Mouse (Mus musculus) small intestine, adult 2 months (tissue): Measurements from ENCODE around the gene Rnf39.

ENCODE experiments used
- CTCF ChIP-seq: fragments of 200-500 bp; IDR thresholded peaks from 2 replicates; pipeline ENCODE4 v1.5.1; 2012; ENCODE audit warnings: low read depth, mild to moderate bottlenecking, control low read depth, inconsistent platforms, low read length, moderate library complexity, mixed read lengths; ENCODE audit not compliant: insufficient replicate concordance, insufficient read length; ENCODE audit errors: extremely low read depth
- POLR2A ChIP-seq: fragments of 200-500 bp; IDR thresholded peaks from 2 replicates; pipeline ENCODE4 v1.6.1; 2012; ENCODE audit warnings: low read depth, mild to moderate bottlenecking, control low read depth, inconsistent platforms, low read length, moderate library complexity

DNA sequence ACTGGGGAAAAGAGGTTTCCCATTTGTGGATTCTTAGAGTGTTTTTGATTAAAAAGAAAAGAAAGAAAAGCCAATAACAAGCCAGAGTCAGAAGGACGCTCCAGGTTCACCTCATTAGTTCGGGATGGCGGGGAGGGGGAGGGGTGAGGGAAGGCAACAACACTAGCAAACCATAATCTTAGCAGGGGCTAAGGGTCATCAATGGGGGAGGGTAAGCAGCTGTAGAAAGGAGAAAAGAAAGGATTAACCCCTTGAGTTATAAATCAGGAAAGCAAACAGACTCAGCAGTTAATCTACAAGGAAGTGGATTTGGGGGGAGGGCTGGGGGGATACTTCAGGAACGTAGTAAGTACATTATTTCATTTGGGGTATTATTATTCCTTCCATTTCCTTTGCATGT, 39.1 kb downstream of the Rnf39 start:
- TF ChIP-seq POLR2A (no peak), CTCF (no peak)
